Mouse (Mus musculus) thymus, adult 2 months (tissue): ENCODE data around the gene Utrn.

Source experiments
- CTCF ChIP-seq: fragments of 200-500 bp; IDR thresholded peaks from 2 replicates; pipeline ENCODE4 v1.5.1; 2012; ENCODE audit warnings: mild to moderate bottlenecking, control low read depth, low read length, moderate library complexity, borderline replicate concordance; ENCODE audit not compliant: control insufficient read depth, poor library complexity, insufficient read depth; ENCODE audit errors: extremely low read depth
- POLR2A ChIP-seq: fragments of 200-500 bp; IDR thresholded peaks from 2 replicates; pipeline ENCODE4 v1.6.1; 2012; ENCODE audit warnings: mild to moderate bottlenecking, low read length, control low read depth, moderate library complexity; ENCODE audit not compliant: control insufficient read depth, poor library complexity, insufficient read depth; ENCODE audit errors: extremely low read depth

GRCm38 (mm10) chr10:12790881-12791280, 78.3 kb downstream of the Utrn start:
- no peak for TF ChIP-seq CTCF
- no peak for TF ChIP-seq POLR2A
